Mouse (Mus musculus) kidney, embryonic 14.5 days (tissue): ENCODE data around the gene Galntl6. TPM values are rescaled to one million over a fixed set of nuclear protein-coding genes. Genes with fewer than 3 reads are reported as not detected.

Experiments used
- ATAC-seq: fragments of 200-750 bp; cut with Nextera tagmentation; 2 replicates; pipeline ENCODE4 v1.8.0; 2017; ENCODE audit warnings: moderate number of reproducible peaks, mild to moderate bottlenecking, moderate TSS enrichment, moderate library complexity; ENCODE audit not compliant: low FRiP score, low TSS enrichment
- H3K27ac ChIP-seq: fragments of 300-500 bp; sonication (generic); 2 replicates; pipeline ENCODE4 v1.5.1; 2014; ENCODE audit warnings: low read depth, mild to moderate bottlenecking, low read length, moderate library complexity, mixed read lengths
- H3K27me3 ChIP-seq: fragments of 300-500 bp; sonication (generic); 2 replicates; pipeline ENCODE4 v1.6.1; 2014; ENCODE audit warnings: mild to moderate bottlenecking, low read length; ENCODE audit not compliant: control insufficient read depth, insufficient read depth
- H3K36me3 ChIP-seq: fragments of 300-500 bp; sonication (generic); 2 replicates; pipeline ENCODE4 v1.6.1; 2014; ENCODE audit warnings: low read length, mixed read lengths; ENCODE audit not compliant: control insufficient read depth, insufficient read depth
- H3K4me1 ChIP-seq: fragments of 300-500 bp; sonication (generic); 2 replicates; pipeline ENCODE4 v1.6.1; 2014; ENCODE audit warnings: low read length, mixed read lengths; ENCODE audit not compliant: control insufficient read depth, insufficient read depth
- H3K4me2 ChIP-seq: fragments of 300-500 bp; sonication (generic); replicated peaks from 2 replicates; pipeline ENCODE4 v1.6.1; 2014; ENCODE audit warnings: low read depth, mild to moderate bottlenecking, low read length
- H3K4me3 ChIP-seq: fragments of 300-500 bp; sonication (generic); 2 replicates; pipeline ENCODE4 v1.5.1; 2014; ENCODE audit warnings: mild to moderate bottlenecking, low read length
- H3K9ac ChIP-seq: fragments of 300-500 bp; sonication (generic); 2 replicates; pipeline ENCODE4 v1.6.1; 2014; ENCODE audit warnings: low read depth, mild to moderate bottlenecking, low read length, moderate library complexity
- H3K9me3 ChIP-seq: fragments of 300-500 bp; sonication (generic); 2 replicates; pipeline ENCODE4 v1.6.1; 2016; ENCODE audit warnings: low read length; ENCODE audit not compliant: control insufficient read depth
- WGBS: fragments of 180-500 bp; shearing (Covaris S2); extraction: QIAGEN DNeasy Blood & Tissue Kit; methylation state at CpG from one replicate; pipeline ENCODE4 v1.1.7; 2014; 5-methylcytosine and 5-hydroxymethylcytosine counted together
- polyA plus RNA-seq: library from polyadenylated mRNA; unstranded; fragments of >200 nt; fragmentation: Nextera tagmentation; extraction: Ambion mirVana; gene quantifications from 2 replicates; pipeline ENCODE4 v1.2.1, GENCODE M21; 2014

Gene Galntl6
- polyA plus RNA-seq, 1 experiment from 2014 or later, result 2.1 TPM

DNA sequence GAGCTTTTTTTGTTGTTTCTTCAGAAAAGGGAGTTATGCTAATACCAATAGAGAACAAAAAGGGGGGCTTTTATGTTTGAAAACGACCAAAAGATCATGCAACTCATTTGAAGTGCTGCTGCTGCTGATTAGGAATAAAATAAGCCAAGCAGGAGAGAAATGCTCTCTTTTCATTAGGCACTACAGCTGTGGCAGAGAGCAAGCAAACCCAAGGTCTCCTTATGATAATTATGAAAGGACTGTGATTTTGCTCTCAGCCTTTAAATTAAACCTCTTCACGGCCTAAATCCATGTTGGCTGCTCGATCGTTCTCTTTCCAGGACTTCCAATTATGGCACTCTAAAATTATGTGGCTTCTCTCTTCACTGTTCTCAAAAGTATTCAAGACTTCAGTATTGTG is 825.7 kb downstream of the Galntl6 start:
- no peaks in the 10 kb centered on the region for H3K27me3 ChIP-seq
- H3K4me3 ChIP-seq, result no peak overlapping the region
- H3K27ac ChIP-seq, result no peak overlapping the region
- no peak for ATAC-seq
- no peak overlapping the region for H3K9ac ChIP-seq
- H3K36me3 ChIP-seq, result no peaks in the 10 kb centered on the region
- no peaks in the 10 kb centered on the region for H3K4me1 ChIP-seq
- H3K9me3 ChIP-seq, result no peaks in the 10 kb centered on the region
- no peak overlapping the region for H3K4me2 ChIP-seq
- WGBS, result 82% methylated on average over 4 of the region's 4 CpGs

GRCm38 (mm10) chr8:58084931-58085330 is 827.5 kb downstream of the Galntl6 start:
- H3K27me3 ChIP-seq, result no peaks in the 10 kb centered on the region
- H3K36me3 ChIP-seq, result no peaks in the 10 kb centered on the region
- H3K4me2 ChIP-seq, result no peak overlapping the region
- ATAC-seq, result no peak
- no peaks in the 10 kb centered on the region for H3K4me1 ChIP-seq
- H3K27ac ChIP-seq, result no peak overlapping the region
- WGBS, result 85% methylated on average over 6 of the region's 6 CpGs
- no peak overlapping the region for H3K4me3 ChIP-seq
- H3K9ac ChIP-seq, result no peak overlapping the region
- no peaks in the 10 kb centered on the region for H3K9me3 ChIP-seq

DNA sequence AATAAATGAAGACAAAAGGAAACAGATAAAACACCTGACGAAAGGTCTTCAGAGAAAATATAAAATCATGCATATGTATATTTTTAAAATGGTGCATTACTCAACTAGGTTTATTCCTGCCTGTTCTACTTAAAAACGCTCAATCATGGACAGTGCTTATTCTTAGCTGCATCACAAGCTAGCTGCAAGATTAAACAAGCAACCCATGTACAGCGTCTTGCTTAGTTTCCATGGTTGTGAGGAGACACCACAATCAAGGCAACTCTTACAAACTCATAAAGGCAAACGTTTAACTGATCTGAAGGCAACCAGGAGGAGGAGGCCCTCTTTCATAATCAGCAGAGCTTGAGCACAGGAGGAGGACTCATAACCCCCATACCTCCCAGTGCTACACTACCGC is 830.7 kb downstream of the Galntl6 start:
- no peak overlapping the region for H3K27ac ChIP-seq
- H3K4me1 ChIP-seq, result no peaks in the 10 kb centered on the region
- no peak for ATAC-seq
- H3K27me3 ChIP-seq, result no peaks in the 10 kb centered on the region
- no peak overlapping the region for H3K4me2 ChIP-seq
- H3K36me3 ChIP-seq, result no peaks in the 10 kb centered on the region
- H3K9me3 ChIP-seq, result no peaks in the 10 kb centered on the region
- H3K9ac ChIP-seq, result no peak overlapping the region
- WGBS, result 84% methylated on average over 5 of the region's 5 CpGs
- no peak overlapping the region for H3K4me3 ChIP-seq

GRCm38 (mm10) chr8:58074611-58075010 is 837.8 kb downstream of the Galntl6 start:
- H3K27me3 ChIP-seq, result no peaks in the 10 kb centered on the region
- no peak for ATAC-seq

GRCm38 (mm10) chr8:58073733-58074132 is 838.7 kb downstream of the Galntl6 start:
- no peak for ATAC-seq
- no peaks in the 10 kb centered on the region for H3K36me3 ChIP-seq
- 96% methylated on average over 1 of the region's 1 CpGs for WGBS
- no peak overlapping the region for H3K27ac ChIP-seq
- no peak overlapping the region for H3K4me3 ChIP-seq
- no peak overlapping the region for H3K4me2 ChIP-seq
- no peaks in the 10 kb centered on the region for H3K27me3 ChIP-seq
- no peaks in the 10 kb centered on the region for H3K9me3 ChIP-seq
- no peaks in the 10 kb centered on the region for H3K4me1 ChIP-seq
- no peak overlapping the region for H3K9ac ChIP-seq

More at GRCm38 (mm10) chr8:58074611-58075010, 837.8 kb downstream of the Galntl6 start:
- Histone ChIP-seq H3K9ac (no peak overlapping the region), H3K9me3 (no peaks in the 10 kb centered on the region), H3K4me1 (no peaks in the 10 kb centered on the region), H3K4me3 (no peak overlapping the region), H3K4me2 (no peak overlapping the region), H3K27ac (no peak overlapping the region), H3K36me3 (no peaks in the 10 kb centered on the region)
- WGBS, result 24% methylated on average over 4 of the region's 4 CpGs

DNA sequence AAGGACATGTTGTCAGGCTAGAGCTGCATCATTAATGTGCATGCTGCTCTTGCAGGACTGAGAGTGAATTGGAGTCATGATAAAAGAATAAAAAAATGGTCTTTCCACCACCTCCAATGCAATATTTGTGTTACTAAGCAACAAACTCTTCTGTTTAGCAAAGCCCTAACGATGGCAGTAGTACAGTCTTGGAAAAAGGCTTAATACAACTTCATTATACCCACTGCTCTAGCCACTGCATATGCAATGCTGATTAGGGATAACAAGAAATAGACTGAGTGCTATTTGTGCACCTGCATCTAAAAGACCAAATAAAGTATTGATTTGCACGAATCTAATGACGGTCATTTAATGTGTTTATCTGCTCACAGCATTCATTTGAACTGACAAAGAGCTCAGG is 880.2 kb downstream of the Galntl6 start:
- WGBS, result 90% methylated on average over 3 of the region's 3 CpGs
- H3K4me1 ChIP-seq, result no peaks in the 10 kb centered on the region
- no peak overlapping the region for H3K4me3 ChIP-seq
- H3K4me2 ChIP-seq, result no peak overlapping the region
- no peak overlapping the region for H3K9ac ChIP-seq
- no peak overlapping the region for H3K27ac ChIP-seq
- no peaks in the 10 kb centered on the region for H3K9me3 ChIP-seq
- H3K36me3 ChIP-seq, result no peaks in the 10 kb centered on the region
- no peak for ATAC-seq
- H3K27me3 ChIP-seq, result no peaks in the 10 kb centered on the region

DNA sequence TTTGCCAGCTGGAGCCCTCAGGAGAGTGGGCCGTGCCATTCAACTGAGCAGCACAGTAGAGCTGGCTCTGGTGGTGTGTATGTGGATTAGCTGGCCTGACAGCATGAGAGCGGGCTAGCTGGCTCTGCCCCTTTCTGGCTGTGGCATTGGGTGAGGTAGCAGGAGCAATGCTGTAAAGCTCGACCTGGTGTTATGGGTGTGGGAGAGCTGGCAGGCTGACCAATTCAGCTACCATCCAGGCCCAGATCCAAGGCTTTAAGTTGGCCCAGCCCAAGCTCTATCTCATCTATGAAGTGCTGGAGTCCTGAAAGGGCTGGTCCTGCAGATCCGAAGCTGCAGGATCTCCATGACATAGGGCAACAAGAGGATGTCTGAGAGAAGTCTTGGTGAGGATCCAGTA is 886.9 kb downstream of the Galntl6 start:
- H3K4me1 ChIP-seq, result no peaks in the 10 kb centered on the region
- H3K27me3 ChIP-seq, result no peaks in the 10 kb centered on the region
- H3K4me2 ChIP-seq, result no peak overlapping the region
- no peak for ATAC-seq
- H3K9ac ChIP-seq, result no peak overlapping the region
- H3K9me3 ChIP-seq, result no peaks in the 10 kb centered on the region
- H3K4me3 ChIP-seq, result no peak overlapping the region
- whole genome bisulfite sequencing, result 86% methylated on average over 4 of the region's 4 CpGs
- H3K36me3 ChIP-seq, result no peaks in the 10 kb centered on the region
- no peak overlapping the region for H3K27ac ChIP-seq

GRCm38 (mm10) chr8:58025094-58025493 is 887.3 kb downstream of the Galntl6 start:
- Histone ChIP-seq H3K27me3 (no peaks in the 10 kb centered on the region), H3K9me3 (no peaks in the 10 kb centered on the region), H3K4me3 (no peak overlapping the region), H3K4me1 (no peaks in the 10 kb centered on the region), H3K4me2 (no peak overlapping the region), H3K9ac (no peak overlapping the region), H3K27ac (no peak overlapping the region), H3K36me3 (no peaks in the 10 kb centered on the region)
- 96% methylated on average over 1 of the region's 1 CpGs for WGBS
- no peak for ATAC-seq

GRCm38 (mm10) chr8:58023426-58024176 is 888.8 kb downstream of the Galntl6 start:
- Histone ChIP-seq H3K4me1 (no peaks in the 10 kb centered on the region), H3K27me3 (no peaks in the 10 kb centered on the region), H3K36me3 (no peaks in the 10 kb centered on the region), H3K4me3 (no peak overlapping the region), H3K9me3 (no peaks in the 10 kb centered on the region), H3K27ac (no peak overlapping the region), H3K4me2 (no peak overlapping the region), H3K9ac (no peak overlapping the region)
- WGBS, result 43% methylated on average over 2 of the region's 2 CpGs
- ATAC-seq, result no peak
